Mouse (Mus musculus): ENCODE measurements around the gene BC048562.

GRCm38 (mm10) chr9:108481520-108482210 is 45.4 kb downstream of the BC048562 start:
- no peak for TF ChIP-seq RCOR1 (IDR thresholded peaks at IDR 0.05; ENCODE audit: low read depth, low read length)
- no peak for TF ChIP-seq CTCF (IDR thresholded peaks at IDR 0.05 in 2 of 3, conservative IDR thresholded peaks at IDR 0.05 in 1 of 3; ENCODE audit: control insufficient read depth in 1 of 3, insufficient read depth in 1 of 3, low read depth in 2 of 3, low read length in 3 of 3, poor library complexity in 1 of 3, severe bottlenecking in 1 of 3)
